Mouse (Mus musculus) midbrain, embryonic 16.5 days (tissue): Measurements from ENCODE around the gene Kmt5b. TPM values are rescaled to one million over a fixed set of nuclear protein-coding genes. Genes with fewer than 3 reads are reported as not detected.

Source experiments
- ATAC-seq: fragments of 200-750 bp; cut with Nextera tagmentation; 2 replicates; pipeline ENCODE4 v1.8.0; 2017; ENCODE audit warnings: moderate TSS enrichment
- H3K27ac ChIP-seq: fragments of 300-500 bp; sonication (generic); 2 replicates; pipeline ENCODE4 v1.5.1; 2014; ENCODE audit warnings: mild to moderate bottlenecking, low read length, mixed read lengths
- H3K27me3 ChIP-seq: fragments of 300-500 bp; sonication (generic); 2 replicates; pipeline ENCODE4 v1.6.1; 2014; ENCODE audit warnings: low read depth, low read length, mixed read lengths; ENCODE audit not compliant: control insufficient read depth, insufficient read depth
- H3K36me3 ChIP-seq: fragments of 300-500 bp; sonication (generic); 2 replicates; pipeline ENCODE4 v1.6.1; 2014; ENCODE audit warnings: mild to moderate bottlenecking, low read length, moderate library complexity, mixed read lengths; ENCODE audit not compliant: control insufficient read depth, insufficient read depth
- H3K4me1 ChIP-seq: fragments of 300-500 bp; sonication (generic); 2 replicates; pipeline ENCODE4 v1.6.1; 2014; ENCODE audit warnings: mild to moderate bottlenecking, low read length, mixed read lengths; ENCODE audit not compliant: control insufficient read depth, insufficient read depth
- H3K4me2 ChIP-seq: fragments of 300-500 bp; sonication (generic); 2 replicates; pipeline ENCODE4 v1.6.1; 2014; ENCODE audit warnings: mild to moderate bottlenecking, low read length, mixed read lengths
- H3K4me3 ChIP-seq: fragments of 300-500 bp; sonication (generic); 2 replicates; pipeline ENCODE4 v1.5.1; 2014; ENCODE audit warnings: low read depth, mild to moderate bottlenecking, low read length, moderate library complexity, mixed read lengths
- H3K9ac ChIP-seq: fragments of 300-500 bp; sonication (generic); 2 replicates; pipeline ENCODE4 v1.6.1; 2014; ENCODE audit warnings: low read depth, low read length, mixed read lengths
- H3K9me3 ChIP-seq: fragments of 300-500 bp; sonication (generic); replicated peaks from 2 replicates; pipeline ENCODE4 v1.6.1; 2014; ENCODE audit warnings: mild to moderate bottlenecking, low read length, mixed read lengths; ENCODE audit not compliant: control insufficient read depth, poor library complexity, severe bottlenecking
- WGBS: fragments of 180-500 bp; shearing (Covaris S2); extraction: QIAGEN DNeasy Blood & Tissue Kit; methylation state at CpG from one replicate; pipeline ENCODE4 v1.1.7; 2014; 5-methylcytosine and 5-hydroxymethylcytosine counted together
- polyA plus RNA-seq: library from polyadenylated mRNA; unstranded; fragments of >200 nt; fragmentation: Nextera tagmentation; extraction: Ambion mirVana; gene quantifications from 2 replicates; pipeline ENCODE4 v1.2.1, GENCODE M21; 2015

Kmt5b gene
- polyA plus RNA-seq, 1 experiment from 2014 or later = 50.3 TPM

GRCm38 (mm10) chr19:3844836-3845235 is 77.6 kb downstream of the Kmt5b start:
- Histone ChIP-seq H3K9me3 (no peaks in the 10 kb centered on the region), H3K4me1 (no peaks in the 10 kb centered on the region), H3K4me2 (no peak overlapping the region), H3K27ac (no peak overlapping the region), H3K9ac (no peak overlapping the region), H3K4me3 (no peak overlapping the region), H3K27me3 (no peaks in the 10 kb centered on the region), H3K36me3 (no peaks in the 10 kb centered on the region)
- WGBS = 89% methylated on average over 1 of the region's 1 CpGs
- no peak for ATAC-seq

GRCm38 (mm10) chr19:3845339-3845738 is 78.1 kb downstream of the Kmt5b start:
- no peaks in the 10 kb centered on the region for H3K4me1 ChIP-seq
- no peak overlapping the region for H3K4me3 ChIP-seq
- no peak overlapping the region for H3K4me2 ChIP-seq
- H3K27ac ChIP-seq = no peak overlapping the region
- H3K9ac ChIP-seq = no peak overlapping the region
- H3K27me3 ChIP-seq = no peaks in the 10 kb centered on the region
- H3K36me3 ChIP-seq = no peaks in the 10 kb centered on the region
- no peak for ATAC-seq
- WGBS = 90% methylated on average over 9 of the region's 11 CpGs
- no peaks in the 10 kb centered on the region for H3K9me3 ChIP-seq

GRCm38 (mm10) chr19:3845803-3846406 is 78.7 kb downstream of the Kmt5b start:
- no peak overlapping the region for H3K4me2 ChIP-seq
- H3K27ac ChIP-seq = no peak overlapping the region
- H3K9me3 ChIP-seq = no peaks in the 10 kb centered on the region
- H3K27me3 ChIP-seq = no peaks in the 10 kb centered on the region
- H3K4me3 ChIP-seq = no peak overlapping the region
- no peaks in the 10 kb centered on the region; the same call in 1 of the 2 replicates for H3K4me1 ChIP-seq
- no peaks in the 10 kb centered on the region for H3K36me3 ChIP-seq
- H3K9ac ChIP-seq = no peak overlapping the region
- ATAC-seq = no peak
- 86% methylated on average over 1 of the region's 1 CpGs for WGBS

- WGBS = 81% methylated on average over 10 of the region's 10 CpGs
- no peaks in the 10 kb centered on the region; the same call in 1 of the 2 replicates for H3K4me1 ChIP-seq
- H3K36me3 ChIP-seq = no peaks in the 10 kb centered on the region
- H3K4me3 ChIP-seq = no peak overlapping the region
- H3K4me2 ChIP-seq = no peak overlapping the region
- ATAC-seq = no peak
- no peak overlapping the region for H3K9ac ChIP-seq
- H3K27ac ChIP-seq = no peak overlapping the region
- H3K27me3 ChIP-seq = no peaks in the 10 kb centered on the region
- no peaks in the 10 kb centered on the region for H3K9me3 ChIP-seq
These were observed 79.7 kb downstream of the Kmt5b start for GRCm38 (mm10) chr19:3846676-3847604.

- no peaks in the 10 kb centered on the region for H3K36me3 ChIP-seq
- H3K4me2 ChIP-seq = no peak overlapping the region
- no peaks in the 10 kb centered on the region for H3K27me3 ChIP-seq
- no peaks in the 10 kb centered on the region for H3K9me3 ChIP-seq
- 79% methylated on average over 5 of the region's 5 CpGs for WGBS
- no peak overlapping the region for H3K4me3 ChIP-seq
- H3K27ac ChIP-seq = no peak overlapping the region
- ATAC-seq = no peak
- no peaks in the 10 kb centered on the region; the same call in 1 of the 2 replicates for H3K4me1 ChIP-seq
- H3K9ac ChIP-seq = no peak overlapping the region
These were observed 80.5 kb downstream of the Kmt5b start for GRCm38 (mm10) chr19:3847711-3848110.

GRCm38 (mm10) chr19:3848207-3848808 is 81.1 kb downstream of the Kmt5b start:
- WGBS = 86% methylated on average over 7 of the region's 7 CpGs

GRCm38 (mm10) chr19:3849251-3849650 is 82.0 kb downstream of the Kmt5b start:
- no peaks in the 10 kb centered on the region for H3K9me3 ChIP-seq
- WGBS = 85% methylated on average over 2 of the region's 2 CpGs

More at GRCm38 (mm10) chr19:3848207-3848808, 81.1 kb downstream of the Kmt5b start:
- ATAC-seq = no peak
- Histone ChIP-seq H3K4me3 (no peak overlapping the region), H3K4me1 (peaks cover 4% of the 10 kb centered on the region), H3K27me3 (no peaks in the 10 kb centered on the region), H3K27ac (no peak overlapping the region), H3K9me3 (no peaks in the 10 kb centered on the region), H3K36me3 (no peaks in the 10 kb centered on the region), H3K9ac (no peak overlapping the region), H3K4me2 (no peak overlapping the region)

GRCm38 (mm10) chr19:3850076-3850475 is 82.9 kb downstream of the Kmt5b start:
- Histone ChIP-seq H3K9ac (no peak overlapping the region), H3K4me2 (no peak overlapping the region), H3K36me3 (no peaks in the 10 kb centered on the region), H3K9me3 (no peaks in the 10 kb centered on the region), H3K4me1 (peaks cover 18% of the 10 kb centered on the region), H3K4me3 (no peak overlapping the region), H3K27me3 (no peaks in the 10 kb centered on the region), H3K27ac (no peak overlapping the region)
- 33% methylated on average over 5 of the region's 5 CpGs for WGBS
- ATAC-seq = no peak

More at GRCm38 (mm10) chr19:3849251-3849650, 82.0 kb downstream of the Kmt5b start:
- Histone ChIP-seq H3K9ac (no peak overlapping the region), H3K36me3 (no peaks in the 10 kb centered on the region), H3K27me3 (no peaks in the 10 kb centered on the region), H3K4me2 (no peak overlapping the region), H3K4me3 (no peak overlapping the region), H3K4me1 (peaks cover 13% of the 10 kb centered on the region), H3K27ac (no peak overlapping the region)
- ATAC-seq = no peak
